Mouse (Mus musculus) embryonic fibroblast, embryonic 13.5 days (primary cell): ENCODE results near the gene Cfap58.

Source experiments
- CTCF ChIP-seq: IDR thresholded peaks from 2 replicates; pipeline ENCODE4 v1.5.1; 2011; ENCODE audit warnings: mild to moderate bottlenecking, control low read depth, low read length, moderate library complexity, borderline replicate concordance; ENCODE audit not compliant: insufficient read depth
- POLR2A ChIP-seq: IDR thresholded peaks from 2 replicates; pipeline ENCODE4 v1.6.1; 2011; ENCODE audit warnings: low read depth, mild to moderate bottlenecking, control low read depth, low read length, moderate library complexity

GRCm38 (mm10) chr19:47903679-47904078 is 33.8 kb upstream of the Cfap58 start:
- TF ChIP-seq CTCF = no peak
- no peak for TF ChIP-seq POLR2A
